In genomic region chr4:130391265-130391664, GRCm38 (mm10) we compare ENCODE assay signal across 9 mouse cellular contexts. TPM values are rescaled to one million over a fixed set of nuclear protein-coding genes. Genes with fewer than 3 reads are reported as not detected.
A peak's percentile ranks its signal among the peaks of the same experiment; 100 is the strongest.
DNase-seq lines count a peak whose midpoint lies in the region; ATAC-seq and TF ChIP-seq lines count a peak whose summit lies in the region.
"Had no signal": no experiment of that assay in that cellular context is flagged by ENCODE, and none has a peak within 500 bp of the region (broad histone marks: within the 10 kb centered on the region; RNA-seq: fewer than 3 reads in every experiment).

No protein-coding gene starts in this region.

- H3K36me3 ChIP-seq in lung, postnatal 0 days (ENCODE audit: insufficient read depth, low read length), result peaks cover 15% of the 10 kb centered on the region; the same call in 1 of the 2 replicates
- H3K36me3 ChIP-seq in neural tube, embryonic 11.5 days (ENCODE audit: control insufficient read depth, insufficient read depth, low read length), result peaks cover 8% of the 10 kb centered on the region; the same call in 1 of the 2 replicates

- H3K9ac ChIP-seq in lung, postnatal 0 days (replicated peaks; ENCODE audit: low read depth), result no peak overlapping the region
- H3K9ac ChIP-seq in neural tube, embryonic 11.5 days (ENCODE audit: low read length), result no peak overlapping the region

- peak; percentile 39; the same call in 1 of the 2 replicates for TF ChIP-seq CTCF in lung, postnatal 0 days (IDR thresholded peaks at IDR 0.05)

- TF ChIP-seq EP300 in lung, postnatal 0 days (IDR thresholded peaks at IDR 0.05), result no peak

- no peak overlapping the region for H3K4me2 ChIP-seq in lung, postnatal 0 days (replicated peaks; ENCODE audit: low read depth, low read length)
- H3K4me2 ChIP-seq in neural tube, embryonic 11.5 days (ENCODE audit: low read depth), result no peak overlapping the region

- DNase-seq in heart, postnatal 4 days, result peak; percentile 29
- DNase-seq in heart, adult 9 months (ENCODE audit: low spot score in 2 of 2), result no peak
- DNase-seq in lung, postnatal 0 days (ENCODE audit: low spot score), result no peak
- DNase-seq in lung, adult 18-20 months, result no peak
- peak; percentile 54 for DNase-seq in embryo, embryonic 10 days (ENCODE audit: low spot score)
- peak; percentile 37 for DNase-seq in neural tube, embryonic 11.5 days (ENCODE audit: low spot score)
- no peak for DNase-seq in ovary, postnatal 36 days (ENCODE audit: low spot score)
- no peak for DNase-seq in urinary bladder, postnatal 25 days (ENCODE audit: low spot score)

- no peak overlapping the region for H3K27ac ChIP-seq in lung, postnatal 0 days (ENCODE audit: low read length)
- no peak overlapping the region for H3K27ac ChIP-seq in neural tube, embryonic 11.5 days (ENCODE audit: low read depth, low read length)

- H3K4me3 ChIP-seq in lung, postnatal 0 days (ENCODE audit: low read depth, low read length), result no peak overlapping the region
- no peak overlapping the region for H3K4me3 ChIP-seq in neural tube, embryonic 11.5 days (ENCODE audit: low read depth, low read length)

- no peak for ATAC-seq in lung, postnatal 0 days
- ATAC-seq in neural tube, embryonic 11.5 days (ENCODE audit: insufficient read depth, low FRiP score, low TSS enrichment), result no peak

- H3K4me1 ChIP-seq in lung, postnatal 0 days (ENCODE audit: insufficient read depth, low read depth, low read length), result no peaks in the 10 kb centered on the region
- 0 out of 2 replicates have a peak, but pooled peaks cover 2% of the 10 kb centered on the region for H3K4me1 ChIP-seq in neural tube, embryonic 11.5 days (ENCODE audit: control insufficient read depth, insufficient read depth, low read length)

- no peaks in the 10 kb centered on the region for H3K9me3 ChIP-seq in lung, postnatal 0 days (ENCODE audit: low read length)
- no peaks in the 10 kb centered on the region for H3K9me3 ChIP-seq in neural tube, embryonic 11.5 days (ENCODE audit: control insufficient read depth, low read length)
- H3K9me3 ChIP-seq: G1E had no signal

- no peaks in the 10 kb centered on the region for H3K27me3 ChIP-seq in lung, postnatal 0 days (replicated peaks; ENCODE audit: insufficient read depth, low read length)
- H3K27me3 ChIP-seq in neural tube, embryonic 11.5 days (ENCODE audit: control insufficient read depth, insufficient read depth, low read length), result no peaks in the 10 kb centered on the region

- 57% methylated on average over 3 of the region's 3 CpGs for WGBS in lung, postnatal 0 days
- WGBS in neural tube, embryonic 11.5 days, result 71% methylated on average over 3 of the region's 3 CpGs

RNA-seq across cellular contexts. Expression of gene Snrnp40, which starts 31.3 kb away (rescaled TPM):
- 10 to 100 TPM; 39.0 to 40.0 TPM for total RNA-seq in heart, postnatal 4 days (2021)
- polyA plus RNA-seq in lung, postnatal 0 days (2015; fragmentation: Nextera tagmentation; extraction: Ambion mirVana), result 52.9 and 54.7 TPM in 2 replicates
- polyA plus RNA-seq in neural tube, embryonic 11.5 days (2014; fragmentation: Nextera tagmentation; extraction: Ambion mirVana), result 200 and 201 TPM in 2 replicates

RNA-seq across cellular contexts. Expression of gene Zcchc17, which starts 31.5 kb away (rescaled TPM):
- total RNA-seq in heart, postnatal 4 days (2021), result 10 to 100 TPM; 23.1 to 24.3 TPM
- polyA plus RNA-seq in lung, postnatal 0 days (2015; fragmentation: Nextera tagmentation; extraction: Ambion mirVana), result 48.2 and 54.1 TPM in 2 replicates
- 76.3 and 79.9 TPM in 2 replicates for polyA plus RNA-seq in neural tube, embryonic 11.5 days (2014; fragmentation: Nextera tagmentation; extraction: Ambion mirVana)

Comparison
In these comparisons a context has a peak if more than half of its experiments do, and no peak if none do; other contexts are left out.
1. DNase-seq: peak in heart, postnatal 4 days (single experiment), embryo, embryonic 10 days (single experiment) and neural tube, embryonic 11.5 days (single experiment); none in heart, adult 9 months (0 of 2), lung, postnatal 0 days (single experiment), lung, adult 18-20 months (0 of 2), ovary, postnatal 36 days (single experiment) and urinary bladder, postnatal 25 days (single experiment).